Mouse (Mus musculus): ENCODE measurements around the gene Zfp408.

- TF ChIP-seq CTCF (IDR thresholded peaks at IDR 0.05; ENCODE audit: low read depth): no peak
- no peak for TF ChIP-seq EP300 (IDR thresholded peaks at IDR 0.05; ENCODE audit: low read depth)
These were observed 25.3 kb upstream of the Zfp408 start for GRCm38 (mm10) chr2:91674895-91675294.
